Mouse (Mus musculus) cerebellum, postnatal 36 days (tissue): Measurements from ENCODE around the gene Tarbp2.

Source experiments
- DNase-seq, 2 experiments: peaks; one replicate each; pipeline ENCODE4 v3.0.0; 2021 to 2022; ENCODE audit warnings: mixed read lengths in 2 of 2

Tarbp2 gene

DNA sequence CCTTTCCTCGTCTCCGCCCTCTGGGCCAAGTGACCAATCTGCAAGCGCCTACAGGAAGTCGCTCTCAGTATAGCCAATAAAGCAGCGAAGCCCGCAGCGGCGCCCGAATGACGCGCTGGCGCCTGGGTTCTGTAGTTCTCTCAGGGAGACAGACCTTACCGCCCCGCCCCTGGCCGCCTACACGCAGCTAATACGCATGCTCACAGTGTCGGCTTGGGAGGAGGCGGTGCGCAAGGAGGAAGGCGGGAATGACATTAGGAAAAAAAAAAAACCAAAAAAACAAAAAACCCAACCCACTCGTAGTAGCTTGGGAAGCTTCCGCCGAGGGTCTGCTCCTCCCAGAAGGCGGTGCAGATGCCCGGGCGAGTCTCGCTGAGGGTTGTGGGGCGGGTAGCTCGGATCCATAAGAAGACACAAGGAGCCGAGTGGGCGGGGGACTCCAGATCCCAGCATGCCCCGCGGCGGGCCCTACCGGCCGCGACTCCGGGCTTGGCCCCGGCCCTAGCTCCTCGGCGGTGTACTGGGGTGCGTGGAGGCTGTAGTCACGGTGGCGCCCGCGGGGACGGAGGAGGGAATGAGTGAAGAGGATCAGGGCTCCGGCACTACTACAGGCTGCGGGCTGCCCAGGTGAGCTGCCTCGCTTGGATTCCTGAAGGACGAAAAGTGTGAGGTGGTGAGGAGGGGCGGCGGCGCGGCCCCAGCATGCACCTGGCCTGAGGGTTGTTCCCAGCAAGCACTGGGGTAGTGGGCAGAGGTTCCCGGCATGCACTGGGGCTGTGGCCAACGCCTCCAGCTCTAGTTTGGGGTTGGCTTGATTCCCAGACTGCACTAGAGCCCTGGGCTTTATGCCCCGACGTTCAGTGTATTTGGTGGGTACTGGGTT lies at the start of gene Tarbp2:
TSS of gene Tarbp2 (plus strand) at position 217 of the 883 bp plus-strand sequence.
- peak; percentile 99 for DNase-seq

DNA sequence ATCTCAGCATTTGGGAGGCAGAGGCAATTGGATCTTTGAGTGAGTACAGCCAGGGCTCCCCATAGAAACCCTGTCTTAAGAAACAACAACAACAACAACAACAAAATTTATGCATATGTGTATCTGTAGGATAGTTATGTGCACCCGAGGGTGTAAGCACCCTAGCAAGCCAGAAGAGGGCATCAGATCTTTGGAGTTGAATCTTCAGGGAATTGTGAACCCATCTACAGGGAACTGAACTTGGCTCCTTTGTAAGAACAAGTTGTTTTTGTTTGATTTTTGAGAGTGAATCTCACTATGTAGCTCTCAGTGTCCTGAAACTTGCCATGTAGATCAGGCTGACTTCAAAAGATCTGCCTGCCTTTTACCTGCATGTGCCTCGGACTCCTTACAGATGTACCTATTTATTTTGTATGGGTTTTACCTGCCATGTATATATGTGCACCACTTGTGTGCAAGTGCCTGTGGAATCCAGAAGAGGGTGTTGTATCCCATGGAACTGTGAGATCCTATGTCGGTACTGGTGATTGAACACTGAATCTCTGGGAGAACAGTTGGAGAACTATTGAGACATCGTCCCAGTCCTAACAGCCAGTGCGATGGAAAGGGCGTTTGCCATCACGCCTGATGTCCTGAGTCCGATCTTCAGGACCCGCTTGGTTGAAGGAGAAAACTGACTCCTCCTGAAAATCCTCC lies 49.2 kb upstream of the Tarbp2 start:
- no peak for DNase-seq

DNA sequence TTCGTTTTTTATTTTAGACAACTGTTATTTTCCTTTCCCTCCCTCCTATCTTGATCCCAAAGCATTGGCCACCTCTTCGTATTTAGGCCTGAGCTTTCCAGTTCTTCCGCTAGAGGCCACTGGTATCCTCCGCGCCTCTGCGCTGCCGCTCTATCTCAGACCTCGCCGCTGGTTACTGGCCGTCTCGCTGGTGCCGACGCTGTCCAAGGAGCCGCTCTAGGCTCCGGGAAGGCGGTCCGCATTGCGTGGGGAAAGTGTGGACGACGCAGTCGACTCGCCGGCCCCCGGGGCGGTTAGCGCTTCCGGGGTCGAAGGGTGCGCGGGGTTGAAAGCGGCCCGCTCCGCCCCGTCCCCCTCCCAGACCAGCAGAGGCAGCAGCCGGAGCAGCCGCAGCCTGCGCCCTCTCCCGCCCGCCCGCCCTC lies 47.8 kb upstream of the Tarbp2 start, which contains the start of gene Pcbp2:
TSS of gene Pcbp2 (plus strand) at position 357 of the 422 bp plus-strand sequence.
- peak; percentile 92 to 97 for DNase-seq

DNA sequence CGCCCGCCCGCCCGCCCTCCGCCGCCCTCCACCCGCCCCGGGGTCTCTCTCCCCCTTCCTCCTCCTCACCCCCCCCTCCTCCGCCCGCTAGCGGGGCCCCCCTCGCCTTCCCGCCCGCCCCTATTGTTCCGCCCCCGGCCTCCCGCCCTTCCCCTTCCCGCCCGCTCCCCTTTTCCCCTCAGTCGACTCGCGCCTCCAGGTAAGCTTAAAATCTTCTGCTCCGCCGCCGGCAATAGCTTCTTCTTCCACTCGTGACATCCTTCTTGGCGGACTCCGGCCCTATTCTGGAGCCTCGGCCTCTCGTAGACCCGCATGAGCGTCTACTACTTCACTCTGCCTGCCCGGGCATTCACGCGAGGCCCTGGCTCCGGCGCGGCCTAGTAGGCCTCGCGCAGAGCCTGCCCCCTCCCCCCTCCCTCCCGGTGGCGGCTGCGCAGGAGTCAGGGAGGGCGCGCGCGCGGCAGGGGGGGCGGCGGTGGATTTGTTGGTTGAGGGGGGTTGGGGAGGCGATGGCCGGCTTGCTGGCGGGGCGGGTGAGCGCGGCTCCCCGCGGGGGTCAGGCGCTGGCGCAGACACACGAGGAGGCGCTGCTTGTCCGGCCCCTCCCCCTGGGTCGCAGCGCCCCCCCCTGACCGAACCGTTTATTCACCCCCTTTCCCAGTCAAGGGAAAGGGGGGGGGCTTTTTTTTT lies 47.2 kb upstream of the Tarbp2 start:
- peak; percentile 81 to 89 for DNase-seq

DNA sequence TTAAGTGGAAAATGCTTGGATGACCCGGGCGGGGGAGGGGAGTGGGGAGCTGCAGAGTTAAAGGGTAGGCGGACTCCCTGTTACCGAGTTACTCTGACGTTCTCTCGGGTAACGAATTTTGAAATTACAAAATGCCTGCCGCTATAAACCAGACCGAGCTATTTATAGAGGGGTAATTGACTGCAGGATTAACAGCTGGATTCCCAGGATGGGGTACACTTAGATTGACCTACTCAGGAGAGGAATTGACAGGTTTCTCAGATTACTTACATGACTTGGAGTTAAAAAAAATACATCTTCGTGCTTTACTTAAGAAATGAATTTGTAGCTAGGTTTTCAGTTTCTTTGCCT lies 46.7 kb upstream of the Tarbp2 start:
- no peak for DNase-seq

DNA sequence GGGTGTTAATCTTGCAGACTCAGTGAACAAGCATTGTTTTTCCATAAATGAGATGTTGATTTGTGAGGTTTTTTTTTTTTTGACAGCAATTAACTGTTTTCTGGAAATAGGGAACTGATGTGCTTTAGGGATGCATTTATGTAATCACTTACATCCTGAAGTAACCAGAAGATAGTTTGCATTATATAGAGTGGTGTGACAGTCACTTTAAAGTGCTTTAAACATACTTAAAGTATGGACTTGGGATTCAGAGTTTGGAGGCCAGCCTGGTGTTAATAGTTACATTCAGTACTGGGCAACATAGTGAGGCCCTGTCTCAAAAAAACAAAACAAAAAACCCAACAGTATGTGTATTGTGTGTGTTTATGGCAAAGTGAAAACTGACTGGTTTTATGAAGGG lies 46.3 kb upstream of the Tarbp2 start:
- no peak for DNase-seq

DNA sequence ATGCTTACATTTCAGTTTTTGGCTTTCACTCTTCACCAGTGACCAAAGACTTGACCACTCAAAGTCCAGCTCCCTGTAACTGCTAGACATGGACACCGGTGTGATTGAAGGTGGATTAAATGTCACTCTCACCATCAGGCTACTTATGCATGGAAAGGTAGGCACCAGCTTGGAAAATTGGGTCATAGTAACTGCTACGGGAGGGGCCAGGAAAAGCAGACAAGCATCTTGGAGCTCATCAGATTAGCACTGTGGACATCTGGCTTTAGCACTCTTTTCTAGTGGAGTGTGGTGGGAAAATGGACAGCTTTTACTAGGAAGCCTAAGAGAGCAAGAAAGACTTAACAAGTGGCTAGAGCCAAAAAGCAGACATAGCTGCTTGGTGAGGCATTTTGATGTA lies 44.7 kb upstream of the Tarbp2 start:
- no peak for DNase-seq

DNA sequence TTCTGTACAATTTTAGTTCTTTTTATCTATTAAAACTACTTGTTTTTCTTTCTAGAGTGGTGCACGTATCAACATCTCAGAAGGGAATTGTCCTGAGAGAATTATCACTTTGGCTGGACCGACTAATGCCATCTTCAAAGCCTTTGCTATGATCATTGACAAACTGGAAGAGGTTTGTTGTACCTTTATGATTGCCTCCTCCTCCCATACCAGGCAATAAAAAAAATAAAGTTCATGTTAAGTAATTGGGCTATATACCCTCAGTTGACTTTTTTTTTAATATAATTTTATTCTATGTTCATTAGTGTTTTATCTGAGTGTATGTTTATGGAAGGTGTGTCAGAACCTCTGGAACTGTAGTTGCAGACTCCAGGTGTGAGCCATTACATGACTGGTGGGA lies 43.5 kb upstream of the Tarbp2 start:
- DNase-seq = no peak

DNA sequence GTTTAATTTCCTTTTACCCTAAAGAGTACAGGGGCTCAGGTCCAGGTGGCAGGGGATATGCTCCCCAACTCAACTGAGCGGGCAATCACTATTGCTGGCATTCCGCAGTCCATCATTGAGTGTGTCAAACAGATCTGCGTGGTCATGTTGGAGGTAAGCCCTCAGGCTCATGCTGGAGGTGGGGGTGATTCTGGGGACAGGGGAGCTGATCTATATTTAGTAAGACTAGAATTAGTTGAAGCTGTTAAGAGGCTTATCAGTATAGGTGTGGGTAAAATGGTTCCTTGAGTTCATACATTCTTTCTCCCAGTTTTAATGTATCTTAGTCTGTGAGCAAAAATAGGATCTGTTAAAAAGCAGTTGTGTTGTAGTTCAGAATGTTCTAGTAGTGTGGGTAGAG lies 34.9 kb upstream of the Tarbp2 start:
- no peak for DNase-seq

DNA sequence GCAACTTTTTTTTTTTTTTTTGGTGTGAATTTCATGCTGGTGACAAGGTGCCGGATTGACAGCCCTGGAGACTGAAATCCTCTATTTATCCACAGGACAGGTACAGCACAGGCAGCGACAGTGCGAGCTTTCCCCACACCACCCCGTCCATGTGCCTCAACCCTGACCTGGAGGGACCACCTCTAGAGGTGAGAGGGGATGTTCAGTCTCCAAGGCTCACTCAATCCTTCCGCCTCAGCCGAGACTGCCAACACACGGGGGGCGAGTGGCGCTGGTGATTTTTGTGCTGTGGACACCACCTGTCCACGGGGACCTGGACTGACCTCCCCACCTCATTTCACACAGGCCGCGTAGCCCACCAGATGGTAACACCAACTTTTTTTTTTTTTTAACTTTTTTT lies 32.1 kb upstream of the Tarbp2 start:
- DNase-seq = no peak

DNA sequence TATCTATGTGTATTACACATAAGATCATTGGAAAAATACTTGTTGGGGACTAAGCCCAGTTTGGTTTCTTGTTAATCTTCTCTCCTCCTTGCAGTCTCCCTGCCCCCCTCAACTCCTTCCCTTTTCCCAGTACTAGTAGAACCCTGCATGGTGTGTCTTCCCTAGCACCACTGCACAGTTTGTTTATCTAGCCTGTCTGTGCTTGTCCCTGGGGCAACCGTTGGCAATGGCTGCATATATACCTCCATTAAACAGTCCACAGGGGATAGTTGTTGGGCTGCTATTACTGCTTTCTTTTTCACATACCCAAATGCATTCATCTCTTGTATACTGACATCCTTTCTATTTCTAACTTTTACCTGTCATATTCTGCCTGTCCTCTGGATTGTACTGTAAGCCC lies 30.3 kb upstream of the Tarbp2 start:
- DNase-seq = no peak

DNA sequence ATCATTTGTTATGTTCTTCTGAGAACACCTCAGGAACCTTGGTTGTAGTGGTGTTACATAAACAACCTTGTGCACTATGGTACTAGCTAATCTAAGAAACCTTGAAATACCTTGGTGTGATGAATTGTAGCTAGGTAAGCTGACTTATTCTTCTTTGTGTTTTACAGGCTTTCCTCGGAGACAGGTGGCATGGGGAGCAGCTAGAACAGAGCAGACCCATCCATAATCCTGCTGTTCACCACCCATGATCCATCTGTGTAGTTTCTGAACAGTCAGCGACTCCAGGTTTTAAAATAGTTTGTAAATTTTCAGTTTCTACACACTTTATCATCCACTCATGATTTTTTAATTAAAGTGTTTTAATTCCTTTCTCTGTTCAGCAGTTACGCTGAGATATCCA lies 19.7 kb upstream of the Tarbp2 start:
- no peak for DNase-seq

DNA sequence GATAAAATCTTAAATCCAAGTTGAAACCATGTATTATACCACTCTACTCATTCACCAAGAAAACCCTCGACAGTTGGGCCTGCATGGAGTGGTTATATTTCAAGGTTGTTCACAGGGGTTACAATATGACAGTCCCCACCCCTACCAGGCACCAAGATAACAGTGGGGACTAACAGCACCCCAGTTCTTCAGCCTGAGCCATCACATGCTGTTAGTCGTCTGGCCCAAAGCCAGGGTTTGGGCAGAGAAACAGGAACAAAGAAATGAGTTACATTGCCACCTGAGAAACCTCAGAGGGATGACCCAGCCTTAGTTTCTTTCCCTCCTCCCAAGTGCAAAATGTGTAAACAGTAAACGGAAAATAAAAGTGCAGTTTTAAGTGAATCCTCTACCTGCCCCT lies 18.6 kb upstream of the Tarbp2 start:
- peak in 1 of 2 experiments; percentile 31 for DNase-seq

DNA sequence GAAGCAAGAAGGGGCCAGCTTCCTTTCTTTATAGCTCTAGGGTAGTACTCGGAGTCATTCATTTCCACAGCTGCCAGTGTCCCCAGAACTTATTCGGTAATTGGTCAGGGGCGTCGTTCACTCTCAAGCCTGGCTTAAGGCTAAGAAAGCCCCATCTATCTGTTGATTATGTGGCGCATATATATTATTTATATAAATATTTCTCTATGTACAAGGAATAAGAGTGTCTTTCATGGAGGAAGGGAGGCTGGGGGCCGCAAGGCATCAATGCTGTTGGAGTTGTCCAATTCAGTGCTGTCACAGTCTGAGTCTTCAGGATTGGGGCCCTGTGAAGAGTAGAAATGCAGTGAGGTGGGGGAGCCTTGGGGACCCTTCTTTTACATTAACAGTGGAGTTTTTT lies 18.1 kb upstream of the Tarbp2 start:
- DNase-seq = no peak

DNA sequence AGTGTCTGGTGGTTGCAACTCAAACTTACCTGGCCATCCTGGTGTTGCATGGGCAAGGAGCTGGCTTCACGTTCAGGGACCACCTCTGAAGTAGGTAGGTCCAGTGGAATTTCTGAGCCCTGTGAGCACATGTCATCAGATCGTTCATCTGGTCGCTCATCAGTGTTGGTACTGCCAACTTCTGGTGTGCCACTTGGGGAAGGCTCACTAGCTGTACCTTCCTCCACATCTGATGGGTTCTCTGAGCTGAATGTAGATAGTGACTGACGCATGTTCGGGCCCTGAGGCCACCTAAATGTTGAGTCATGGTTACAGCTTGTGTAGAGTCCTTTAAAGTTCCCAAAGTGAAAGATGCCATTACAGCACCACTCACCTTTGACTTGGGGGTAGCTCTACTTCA lies 17.5 kb upstream of the Tarbp2 start:
- DNase-seq = no peak

DNA sequence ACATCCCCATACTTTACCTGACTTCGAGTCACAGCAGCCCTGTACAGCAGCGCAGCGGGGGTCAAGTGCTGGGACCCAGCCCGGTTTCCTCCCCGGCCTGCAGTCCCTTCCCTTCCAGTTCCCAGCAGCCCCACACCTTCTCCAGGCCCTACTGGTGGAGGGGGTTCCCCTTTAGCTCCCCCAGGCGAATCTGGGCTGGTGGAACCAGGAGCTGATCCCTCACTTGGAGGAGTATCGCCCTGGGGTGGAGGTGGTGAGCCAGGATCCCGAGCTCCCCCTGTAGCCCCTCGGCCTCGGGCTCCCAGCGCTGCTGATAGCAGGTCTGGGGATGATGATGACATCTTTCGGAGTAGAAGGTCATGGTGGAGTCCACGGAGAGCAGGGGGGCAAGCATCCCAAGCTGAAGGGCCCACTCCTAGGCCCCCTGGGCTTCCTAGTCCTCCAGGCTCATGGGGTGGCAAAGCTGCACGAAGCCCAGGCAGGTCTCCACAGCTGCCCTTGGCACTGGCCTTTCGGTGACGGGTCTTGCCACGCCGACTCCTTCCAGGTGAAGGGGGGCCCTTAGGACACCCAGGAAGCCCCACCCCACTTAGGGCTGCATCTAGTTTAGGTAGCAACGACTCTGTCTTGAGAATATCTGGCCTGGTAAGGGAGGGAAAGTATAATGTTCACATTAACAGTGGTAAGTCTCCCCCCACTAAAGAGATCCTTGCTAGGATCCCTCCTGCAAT lies 16.7 kb upstream of the Tarbp2 start:
- no peak for DNase-seq

DNA sequence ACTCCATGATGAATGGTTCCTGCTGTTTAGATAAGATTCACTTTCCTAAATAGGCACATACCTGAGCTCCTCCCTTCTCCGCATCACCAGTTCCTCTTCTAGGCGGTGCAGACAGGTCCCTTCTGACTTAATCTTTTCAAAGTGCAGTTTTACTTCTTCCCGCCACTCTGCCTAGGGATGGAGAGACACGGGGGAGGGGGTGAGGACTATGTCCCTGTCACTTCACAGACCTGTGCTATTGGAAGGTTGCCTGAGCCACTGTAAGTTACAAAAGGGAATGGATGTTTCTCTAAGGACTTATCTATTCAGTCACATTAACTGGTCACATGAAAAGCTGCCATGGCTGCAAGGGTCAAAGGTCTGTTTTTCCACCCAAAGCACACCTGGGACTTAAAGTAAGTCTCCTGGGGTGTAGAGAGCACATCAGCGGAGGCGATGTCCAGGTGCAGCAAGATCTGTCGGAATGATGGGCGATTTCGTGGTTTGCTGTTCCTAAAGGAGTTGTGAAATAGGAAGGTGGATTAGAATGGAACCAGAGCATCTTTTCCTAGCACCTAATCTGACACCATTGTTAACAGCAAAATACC lies 15.6 kb upstream of the Tarbp2 start:
- DNase-seq = no peak

DNA sequence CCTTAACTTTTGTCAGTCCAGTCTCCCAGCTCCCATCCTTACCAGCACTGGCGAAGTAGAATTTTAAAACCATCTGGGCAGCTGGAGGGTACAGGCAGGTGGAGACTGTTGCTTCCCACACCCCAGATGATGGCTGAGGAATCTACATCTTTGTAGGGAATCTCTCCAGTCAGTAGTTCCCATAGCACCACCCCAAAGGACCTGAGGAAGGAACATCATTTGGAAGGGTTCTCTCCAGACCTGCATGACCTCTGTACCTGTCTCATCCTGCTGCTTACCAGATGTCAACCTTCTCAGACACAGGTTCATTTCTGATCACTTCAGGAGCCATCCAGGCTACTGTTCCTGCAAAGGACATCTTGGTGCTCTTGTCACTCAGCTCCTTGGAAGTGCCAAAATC lies 14.5 kb upstream of the Tarbp2 start, which contains the start of gene Gm10337:
TSS of gene Gm10337 (plus strand) at position 276 of the 400 bp plus-strand sequence.
- no peak for DNase-seq

DNA sequence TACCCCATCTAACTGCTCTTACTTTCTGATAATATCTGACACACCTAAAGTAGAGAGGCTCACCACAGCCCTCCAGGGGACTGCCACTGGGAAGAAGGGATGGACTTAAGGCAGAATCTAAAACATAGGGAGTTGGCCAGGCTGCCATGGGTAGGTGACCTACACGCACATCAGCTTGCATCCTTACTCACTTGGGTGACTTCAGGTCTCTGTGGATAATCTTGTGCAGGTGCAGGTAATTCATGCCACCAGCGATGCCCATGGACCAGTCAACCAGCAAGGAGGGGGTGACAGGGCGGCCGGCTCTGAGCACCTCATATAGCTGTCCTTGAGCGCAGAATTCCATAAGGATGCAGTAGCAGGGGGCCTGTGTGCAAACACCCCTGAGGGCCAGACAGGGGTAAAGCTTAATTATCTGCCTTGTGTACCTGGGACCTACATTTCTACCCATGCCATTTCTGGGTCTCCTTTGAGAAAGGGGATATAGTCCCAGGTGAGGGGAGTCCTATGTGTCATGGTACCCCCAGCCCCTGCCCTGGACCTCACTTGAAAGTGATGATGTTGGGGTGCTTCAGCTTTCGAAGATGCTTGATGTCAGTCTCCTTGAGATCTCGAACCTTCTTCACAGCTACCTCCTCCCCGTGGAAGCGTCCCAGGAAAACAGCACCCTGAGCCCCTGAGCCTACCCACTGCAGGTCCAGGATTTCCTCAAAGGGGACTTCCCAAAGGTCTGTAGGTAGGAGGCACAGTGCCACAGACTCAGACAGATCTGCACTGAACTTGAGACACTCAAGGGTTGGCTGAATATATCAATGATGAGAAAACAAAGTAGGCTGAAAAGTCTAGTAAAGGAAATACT lies 13.8 kb upstream of the Tarbp2 start:
- DNase-seq = no peak

DNA sequence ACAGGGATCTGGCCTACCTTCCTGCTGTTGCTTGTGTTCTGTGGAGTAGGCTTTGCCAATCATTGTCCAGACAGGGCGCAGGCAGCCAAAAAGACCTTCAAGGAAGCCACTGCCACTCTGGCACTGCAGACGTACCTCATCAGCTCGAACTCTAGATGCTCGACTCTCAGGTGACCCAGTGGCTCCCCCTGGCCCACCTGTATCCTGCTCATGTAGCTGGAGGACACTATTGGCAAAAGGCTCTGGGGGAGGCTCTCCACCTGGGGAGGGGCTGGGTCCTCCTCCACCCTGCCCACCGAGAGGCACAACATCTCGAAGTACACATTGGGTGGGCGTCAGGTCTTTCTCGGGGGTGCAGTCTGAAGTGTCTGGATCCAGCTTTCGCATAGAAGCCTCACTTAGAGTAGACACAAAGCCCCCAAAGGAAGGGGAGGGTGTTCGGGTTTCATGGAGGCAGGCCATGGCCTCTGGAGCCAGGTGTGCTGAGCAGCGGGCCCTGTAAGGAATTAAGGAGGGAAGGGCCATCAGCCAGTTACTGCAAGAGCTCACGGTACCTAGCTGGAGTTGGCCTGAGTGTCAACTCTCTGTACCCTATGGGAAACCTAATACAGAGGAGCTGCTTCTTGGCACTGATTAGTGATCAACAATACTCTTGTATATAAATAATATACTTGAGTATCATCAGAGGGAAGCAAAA lies 12.8 kb upstream of the Tarbp2 start:
- peak in 1 of 2 experiments; percentile 14 for DNase-seq
